Mouse (Mus musculus) spleen, adult 12 weeks (tissue): ENCODE data around the gene Gm17018.
A peak's percentile ranks its signal among the peaks of the same experiment; 100 is the strongest.

Experiments
- DNase-seq: peaks from one replicate; pipeline ENCODE4 v3.0.0; 2022; ENCODE audit warnings: low spot score

Gm17018 gene

GRCm38 (mm10) chr19:45549128-45549915 lies 11.1 kb upstream of the Gm17018 start:
- DNase-seq = no peak

- DNase-seq = no peak
These were observed 10.5 kb upstream of the Gm17018 start for GRCm38 (mm10) chr19:45549948-45550347.

- DNase-seq = no peak
These were observed 8.2 kb upstream of the Gm17018 start for GRCm38 (mm10) chr19:45552187-45552586.

- no peak for DNase-seq
These were observed 6.3 kb upstream of the Gm17018 start for GRCm38 (mm10) chr19:45554136-45554535.

GRCm38 (mm10) chr19:45565925-45566715 lies 5.7 kb downstream of the Gm17018 start:
- no peak for DNase-seq

GRCm38 (mm10) chr19:45567367-45567766 lies 7.0 kb downstream of the Gm17018 start:
- DNase-seq = no peak

- no peak for DNase-seq
These were observed 12.6 kb downstream of the Gm17018 start for GRCm38 (mm10) chr19:45573033-45573432.

- peak; percentile 71 for DNase-seq
These were observed 13.4 kb downstream of the Gm17018 start for GRCm38 (mm10) chr19:45573861-45574267.

GRCm38 (mm10) chr19:45574339-45574898 lies 14.0 kb downstream of the Gm17018 start:
- DNase-seq = no peak

GRCm38 (mm10) chr19:45574941-45575631 lies 14.7 kb downstream of the Gm17018 start:
- no peak for DNase-seq

GRCm38 (mm10) chr19:45575632-45576001 lies 15.2 kb downstream of the Gm17018 start:
- no peak for DNase-seq

- DNase-seq = no peak
These were observed 16.8 kb downstream of the Gm17018 start for GRCm38 (mm10) chr19:45577141-45577750.

GRCm38 (mm10) chr19:45578976-45579375 lies 18.6 kb downstream of the Gm17018 start:
- DNase-seq = no peak

GRCm38 (mm10) chr19:45579416-45579815 lies 19.0 kb downstream of the Gm17018 start:
- no peak for DNase-seq

- DNase-seq = no peak
These were observed 19.8 kb downstream of the Gm17018 start for GRCm38 (mm10) chr19:45580235-45580634.

- peak; percentile 45 for DNase-seq
These were observed 20.8 kb downstream of the Gm17018 start for GRCm38 (mm10) chr19:45581257-45581656.

GRCm38 (mm10) chr19:45582161-45582560 lies 21.7 kb downstream of the Gm17018 start:
- DNase-seq = no peak

GRCm38 (mm10) chr19:45583136-45583535 lies 22.7 kb downstream of the Gm17018 start:
- no peak for DNase-seq

GRCm38 (mm10) chr19:45584856-45585620 lies 24.6 kb downstream of the Gm17018 start:
- DNase-seq = no peak

GRCm38 (mm10) chr19:45586850-45587249 lies 26.4 kb downstream of the Gm17018 start:
- DNase-seq = no peak
